Mouse (Mus musculus) cerebellum, postnatal 14 days (tissue): ENCODE results near the gene Pcyt1a.

Experiments
- DNase-seq, 2 experiments: peaks; one replicate each; pipeline ENCODE4 v3.0.0; 2021; ENCODE audit warnings: mixed read lengths in 2 of 2

Pcyt1a gene

GRCm38 (mm10) chr16:32511827-32512490 is 81.2 kb downstream of the Pcyt1a start:
- no peak for DNase-seq

- peak; percentile 40 to 60 for DNase-seq
Measured at GRCm38 (mm10) chr16:32512921-32513320, 82.2 kb downstream of the Pcyt1a start.

- no peak for DNase-seq
Measured at GRCm38 (mm10) chr16:32513401-32513800, 82.7 kb downstream of the Pcyt1a start.

DNA sequence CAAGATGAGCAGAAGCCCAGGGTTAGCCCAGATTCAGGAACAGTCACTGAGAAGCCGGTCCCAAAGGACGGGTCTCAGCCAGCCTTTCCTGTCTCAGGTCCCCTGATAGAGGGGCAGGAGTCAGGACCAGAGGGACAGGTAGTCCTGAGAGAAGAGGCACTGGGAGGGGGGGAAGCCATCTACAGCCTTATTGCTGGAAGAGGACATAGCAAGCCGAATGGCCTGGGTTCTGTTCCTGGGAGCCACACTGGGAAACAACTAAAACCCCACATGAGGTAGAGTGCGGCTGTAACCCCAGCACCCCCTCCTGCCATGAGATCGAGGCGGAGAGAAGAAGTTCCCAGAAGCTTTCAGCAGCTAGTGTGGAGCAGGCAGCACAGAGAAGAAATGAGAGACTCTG is 83.2 kb downstream of the Pcyt1a start:
- DNase-seq = no peak

DNA sequence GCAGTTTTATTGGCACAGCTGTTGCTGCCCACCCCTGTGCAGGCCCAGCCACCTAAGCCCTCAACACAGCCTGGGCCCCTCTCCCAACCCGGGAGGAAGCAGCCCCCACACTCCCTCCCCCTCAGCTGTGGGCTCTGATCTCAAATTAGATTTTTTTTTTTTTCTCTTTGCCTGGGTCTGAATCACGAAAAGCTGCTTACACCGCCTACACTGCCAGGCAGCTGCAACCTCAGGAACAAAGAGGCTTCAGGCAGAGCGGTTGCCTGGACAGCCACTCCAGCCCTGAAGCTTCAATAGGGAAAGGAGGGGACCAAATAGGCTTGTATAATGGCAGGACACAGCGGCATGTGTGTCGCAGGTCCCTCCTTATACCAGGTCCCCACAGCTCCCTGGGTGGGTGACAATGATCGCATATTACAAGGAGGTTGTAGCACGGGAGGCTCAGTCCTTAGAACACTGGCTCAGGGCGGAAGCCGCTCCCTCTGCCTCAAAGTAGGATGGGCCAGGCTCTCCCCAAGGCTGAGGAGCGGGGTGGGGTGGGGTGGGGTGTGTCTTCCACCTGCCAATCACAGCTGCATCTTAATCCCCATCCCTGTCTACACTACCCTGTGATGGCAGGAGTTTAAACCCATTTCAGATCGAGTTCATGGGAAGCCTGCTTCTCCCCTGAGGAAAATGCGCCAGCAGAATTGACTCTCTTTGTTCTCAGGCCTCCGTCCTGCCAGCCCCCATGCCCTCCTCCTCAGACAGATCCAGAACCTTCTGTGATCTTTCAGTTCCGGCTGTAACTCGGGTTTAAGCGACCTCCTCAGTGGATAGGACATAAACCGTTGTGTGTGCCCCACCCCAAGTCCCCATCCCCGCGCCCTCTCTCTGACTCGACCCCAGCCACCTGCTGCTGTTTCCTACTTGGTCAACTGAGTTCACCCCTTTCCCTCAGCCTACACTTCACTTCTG is 85.6 kb downstream of the Pcyt1a start:
- no peak for DNase-seq

GRCm38 (mm10) chr16:32517785-32518481 is 87.2 kb downstream of the Pcyt1a start:
- DNase-seq = no peak

DNA sequence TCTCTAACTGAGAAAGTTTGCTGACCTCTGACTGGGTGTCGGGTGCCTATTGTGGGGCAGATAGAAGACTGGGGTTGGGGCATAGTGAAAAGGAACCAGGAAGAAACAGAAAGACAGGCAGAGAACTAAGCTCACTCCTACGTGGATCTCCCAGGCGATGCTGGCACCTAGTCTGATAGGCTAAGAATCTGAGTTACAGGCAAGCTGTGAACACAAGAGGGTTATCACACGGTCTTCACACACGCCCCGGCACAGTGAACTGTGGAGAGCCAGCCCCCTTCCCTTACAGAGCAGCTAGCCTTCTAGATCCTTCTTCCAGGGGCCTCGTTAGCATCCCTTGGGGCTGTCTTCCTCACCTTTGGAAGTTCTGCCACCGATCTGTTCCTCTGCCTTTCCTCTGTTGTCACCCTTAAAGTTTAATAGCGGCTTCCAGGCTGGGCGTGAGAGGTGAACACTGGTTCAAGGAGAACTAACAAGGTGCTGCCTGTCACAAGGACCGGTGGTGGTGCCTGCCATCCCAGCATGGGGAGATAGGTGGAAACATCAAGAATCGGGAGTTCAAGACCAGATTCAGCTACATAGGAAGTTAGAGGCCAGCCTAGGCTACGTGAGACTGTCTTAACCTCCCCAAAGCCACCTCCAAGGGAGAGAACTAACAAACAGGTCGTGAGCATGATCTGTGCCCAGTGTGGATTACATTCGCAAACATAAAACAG is 89.1 kb downstream of the Pcyt1a start:
- DNase-seq = no peak

DNA sequence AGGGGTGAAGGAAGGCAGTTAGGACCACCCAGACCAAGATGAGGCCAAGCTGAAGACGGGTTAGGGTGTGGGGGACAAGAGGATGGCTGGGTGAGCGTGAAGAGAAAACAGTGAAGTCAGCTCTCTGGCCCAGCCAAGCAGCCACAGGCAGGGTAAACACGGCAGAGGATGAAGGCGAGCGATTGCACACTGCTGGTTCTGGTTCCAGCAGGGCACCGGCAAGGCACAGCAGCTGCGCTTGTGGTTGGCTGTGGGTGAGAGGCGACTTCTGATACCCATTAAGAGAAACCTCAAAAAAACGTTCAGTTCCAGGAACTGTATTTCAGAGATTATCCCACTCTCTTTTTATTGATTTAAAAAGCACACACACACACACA is 89.6 kb downstream of the Pcyt1a start:
- no peak for DNase-seq

DNA sequence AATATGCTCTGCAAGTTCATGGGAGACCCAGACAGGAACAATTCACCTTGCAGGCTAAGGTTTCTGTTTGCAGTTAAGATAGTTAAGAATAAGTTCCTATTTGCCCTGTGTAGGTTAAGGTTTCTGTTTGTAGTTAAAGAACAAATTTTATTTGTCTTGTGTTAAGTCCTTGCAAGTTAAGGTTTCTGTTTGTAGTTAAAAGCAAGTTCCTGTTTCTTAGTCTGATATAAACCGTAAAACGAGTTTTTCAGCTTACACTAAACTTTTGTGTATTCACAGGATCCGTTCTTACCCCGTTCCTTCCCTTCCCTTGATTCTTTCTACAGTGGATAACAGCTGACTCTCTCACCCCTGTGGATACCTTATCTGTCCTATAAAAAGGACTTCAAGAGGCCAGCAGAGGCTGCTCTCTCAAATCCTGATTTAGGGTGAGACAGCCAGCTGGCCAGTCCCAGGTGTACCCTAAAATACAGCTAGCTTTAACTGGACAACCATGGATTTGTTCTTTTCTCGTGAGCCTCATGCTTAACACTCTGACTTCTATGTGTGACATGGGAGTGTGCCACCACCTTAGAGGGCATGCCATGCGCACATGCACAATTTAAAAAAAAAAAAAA is 92.0 kb downstream of the Pcyt1a start:
- DNase-seq = no peak

DNA sequence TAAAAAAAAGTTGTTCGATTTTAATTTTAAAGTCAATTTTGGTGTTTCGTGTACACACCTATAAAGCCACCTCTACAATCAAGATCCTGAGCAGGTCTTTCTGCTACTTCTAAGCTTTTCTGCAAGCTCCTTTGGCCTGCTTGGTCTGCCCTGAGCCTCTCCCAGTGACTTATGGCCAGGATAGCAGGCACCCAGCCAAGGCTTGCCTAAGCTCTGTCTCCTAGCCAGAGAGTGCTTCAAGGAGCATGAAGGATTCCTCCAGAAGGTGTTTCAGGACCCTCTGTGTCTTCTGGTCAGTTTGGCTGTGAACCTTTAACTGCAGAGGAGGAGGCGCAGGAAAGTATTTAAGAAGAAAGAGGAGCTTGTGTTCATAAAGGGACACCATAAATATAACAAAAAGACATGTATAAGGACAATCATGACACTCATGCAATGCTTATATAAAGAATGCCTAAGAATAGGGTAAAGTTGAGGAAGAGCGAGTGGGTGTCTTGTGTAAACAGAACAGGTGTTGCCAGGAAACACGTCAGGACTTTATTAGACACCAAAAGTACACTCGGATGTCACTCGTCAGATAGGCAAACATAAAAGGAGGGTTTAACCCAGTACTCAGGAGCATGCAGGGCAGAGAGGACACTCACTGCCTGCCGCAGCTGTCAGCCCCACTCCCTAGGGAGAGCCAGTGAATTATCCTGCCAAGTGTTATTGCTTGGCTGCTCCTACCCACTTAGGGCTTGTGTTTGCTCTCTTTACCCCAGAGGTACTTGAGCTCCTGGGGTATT is 92.9 kb downstream of the Pcyt1a start:
- peak; percentile 78 to 81 for DNase-seq

DNA sequence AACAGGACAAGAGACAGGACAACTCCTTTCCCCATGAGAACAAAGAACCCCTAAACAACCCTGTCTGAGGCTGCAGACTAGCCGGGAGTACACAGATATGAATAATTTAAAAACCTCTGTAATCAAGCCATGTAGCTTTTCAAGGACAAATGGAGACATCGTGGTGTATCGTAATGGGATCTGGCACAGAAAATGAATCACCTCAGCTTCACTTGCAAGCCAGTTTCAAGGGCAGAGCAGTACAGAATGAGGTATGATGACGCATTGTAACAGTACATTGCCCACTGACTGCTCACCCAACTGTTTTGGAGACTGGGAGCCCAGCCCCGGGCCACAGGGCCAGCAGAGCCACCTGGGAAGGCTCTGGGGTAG is 93.5 kb downstream of the Pcyt1a start:
- DNase-seq = no peak
